Mouse (Mus musculus) stomach, embryonic 14.5 days (tissue): ENCODE data around the gene Arsk. TPM values are rescaled to one million over a fixed set of nuclear protein-coding genes. Genes with fewer than 3 reads are reported as not detected.

Experiments used
- ATAC-seq: fragments of 200-750 bp; cut with Nextera tagmentation; 2 replicates; pipeline ENCODE4 v1.8.0; 2017; ENCODE audit warnings: low read depth, moderate TSS enrichment; ENCODE audit not compliant: insufficient number of reproducible peaks, insufficient read depth, low FRiP score
- H3K27ac ChIP-seq: fragments of 300-500 bp; sonication (generic); 2 replicates; pipeline ENCODE4 v1.5.1; 2014; ENCODE audit warnings: mild to moderate bottlenecking, low read length, moderate library complexity, mixed read lengths
- H3K27me3 ChIP-seq: fragments of 300-500 bp; sonication (generic); 2 replicates; pipeline ENCODE4 v1.6.1; 2014; ENCODE audit warnings: low read length, control low read depth, mixed read lengths; ENCODE audit not compliant: control insufficient read depth, insufficient read depth
- H3K36me3 ChIP-seq: fragments of 300-500 bp; sonication (generic); 2 replicates; pipeline ENCODE4 v1.6.1; 2014; ENCODE audit warnings: mild to moderate bottlenecking, control low read depth, low read length, moderate library complexity, mixed read lengths; ENCODE audit not compliant: control insufficient read depth, insufficient read depth
- H3K4me1 ChIP-seq: fragments of 300-500 bp; sonication (generic); 2 replicates; pipeline ENCODE4 v1.6.1; 2014; ENCODE audit warnings: low read length, control low read depth, mixed read lengths; ENCODE audit not compliant: control insufficient read depth, insufficient read depth
- H3K4me2 ChIP-seq: fragments of 300-500 bp; sonication (generic); replicated peaks from 2 replicates; pipeline ENCODE4 v1.6.1; 2014; ENCODE audit warnings: low read depth, low read length, control low read depth
- H3K4me3 ChIP-seq: fragments of 300-500 bp; sonication (generic); 2 replicates; pipeline ENCODE4 v1.5.1; 2014; ENCODE audit warnings: low read depth, low read length, control low read depth
- H3K9ac ChIP-seq: fragments of 300-500 bp; sonication (generic); replicated peaks from 2 replicates; pipeline ENCODE4 v1.6.1; 2014; ENCODE audit warnings: low read depth, mild to moderate bottlenecking, control low read depth, low read length, moderate library complexity, mixed read lengths
- H3K9me3 ChIP-seq: fragments of 300-500 bp; sonication (generic); 2 replicates; pipeline ENCODE4 v1.6.1; 2016; ENCODE audit warnings: low read depth, low read length, control low read depth; ENCODE audit not compliant: control insufficient read depth
- WGBS: fragments of 180-500 bp; shearing (Covaris S2); extraction: QIAGEN DNeasy Blood & Tissue Kit; methylation state at CpG from one replicate; pipeline ENCODE4 v1.1.7; 2014; 5-methylcytosine and 5-hydroxymethylcytosine counted together
- polyA plus RNA-seq: library from polyadenylated mRNA; unstranded; fragments of >200 nt; fragmentation: Nextera tagmentation; extraction: Ambion mirVana; gene quantifications from 2 replicates; pipeline ENCODE4 v1.2.1, GENCODE M21; 2014

Gene Arsk
- polyA plus RNA-seq: 11.2 and 12.8 TPM in 2 replicates

DNA sequence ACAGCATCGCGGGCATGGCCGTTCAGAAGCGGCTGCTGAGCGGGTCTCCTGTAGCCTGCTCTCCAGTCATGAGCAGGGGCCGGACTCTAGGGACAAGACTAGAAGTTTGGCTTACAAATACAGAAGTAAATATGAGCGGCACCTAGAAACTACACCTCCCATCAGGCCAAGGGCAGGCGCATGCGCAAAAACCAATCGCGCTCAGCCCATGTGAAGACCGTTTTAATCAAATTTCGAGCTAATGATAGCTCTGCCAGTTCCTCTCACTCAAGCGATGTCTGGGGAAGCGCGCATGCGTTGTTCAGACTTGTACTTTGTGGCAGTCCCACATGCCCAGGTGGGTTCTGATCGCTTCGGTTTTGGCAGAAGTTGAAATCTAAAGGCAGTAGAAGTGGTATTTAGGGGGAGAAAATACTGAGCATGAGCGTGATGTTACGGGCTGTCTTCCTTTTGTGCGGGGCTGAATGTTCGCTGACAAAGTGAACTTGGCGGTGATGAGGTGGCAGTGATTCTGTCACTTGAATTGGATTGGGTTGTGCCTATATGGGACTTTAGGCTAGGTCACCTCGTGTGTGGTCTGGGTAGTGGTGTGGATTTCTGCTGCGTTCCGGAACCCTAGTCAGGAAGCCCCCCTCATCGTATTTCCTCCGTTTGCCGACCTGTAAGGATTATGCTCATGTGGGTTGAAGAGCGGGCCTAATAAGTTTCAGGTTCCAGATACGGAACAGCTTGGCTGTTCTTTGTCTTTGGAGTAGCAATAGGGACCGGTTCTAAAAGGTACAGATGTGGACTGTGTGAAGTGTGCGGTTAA, at the start of gene Arsk, which contains the start of gene Ttc37:
Arsk (minus strand) TSS at position 168 of the 811 bp plus-strand sequence.
Ttc37 (plus strand) TSS at position 242 of the 811 bp plus-strand sequence.
- 0 out of 2 replicates have a peak, but pooled peaks cover 3% of the 10 kb centered on the region for H3K4me1 ChIP-seq
- peak within 1 kb of the TSS; percentile 48 for H3K4me3 ChIP-seq
- H3K27me3 ChIP-seq: no peaks in the 10 kb centered on the region
- peak within 1 kb of the TSS; percentile 55; the same call in 1 of the 2 replicates for H3K27ac ChIP-seq
- peak within 1 kb of the TSS; percentile 57 for H3K9ac ChIP-seq
- no peaks in the 10 kb centered on the region for H3K36me3 ChIP-seq
- H3K9me3 ChIP-seq: no peaks in the 10 kb centered on the region
- under 1% methylated on average over 34 of the region's 34 CpGs for WGBS
- peak within 1 kb of the TSS; percentile 49 for H3K4me2 ChIP-seq
- peak; percentile 95 for ATAC-seq

DNA sequence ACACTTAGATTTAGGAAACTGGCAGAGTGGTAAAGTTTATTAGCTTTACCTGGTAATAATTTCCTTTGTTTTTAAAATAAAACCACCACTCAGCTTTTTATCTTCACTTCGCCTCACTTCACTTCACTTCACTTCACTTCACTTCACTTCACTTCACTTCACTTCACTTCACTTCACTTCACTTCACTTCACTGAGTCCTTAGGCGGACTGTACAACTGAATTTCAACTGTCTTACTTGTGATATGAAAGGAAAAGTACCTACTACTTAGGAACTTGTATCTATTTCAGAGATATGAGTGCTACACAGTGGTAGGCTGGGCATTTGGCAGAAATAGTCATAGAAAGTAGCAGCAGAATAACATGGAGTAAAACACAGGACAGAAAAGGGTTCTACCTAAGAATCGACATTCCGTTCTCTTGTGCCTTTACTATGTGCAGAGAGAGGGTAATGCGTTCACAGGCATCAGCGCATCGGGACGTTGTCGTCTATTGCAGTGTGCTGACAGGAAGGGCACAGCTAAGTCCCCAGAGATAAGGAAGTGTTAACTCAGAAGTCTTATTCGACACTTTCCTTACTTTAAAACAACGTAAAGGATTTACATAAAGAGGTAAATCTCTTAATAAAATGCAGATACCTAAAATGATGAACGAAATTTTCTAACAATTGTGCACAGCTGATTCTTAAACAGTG, 42.8 kb upstream of the Arsk start:
- no peak for ATAC-seq
- no peaks in the 10 kb centered on the region for H3K27me3 ChIP-seq
- H3K4me1 ChIP-seq: no peaks in the 10 kb centered on the region
- peaks cover 25% of the 10 kb centered on the region; the same call in 1 of the 2 replicates for H3K36me3 ChIP-seq
- H3K27ac ChIP-seq: no peak overlapping the region
- no peak overlapping the region for H3K4me2 ChIP-seq
- H3K9me3 ChIP-seq: no peaks in the 10 kb centered on the region
- no peak overlapping the region for H3K9ac ChIP-seq
- no peak overlapping the region for H3K4me3 ChIP-seq
- 90% methylated on average over 12 of the region's 12 CpGs for WGBS

DNA sequence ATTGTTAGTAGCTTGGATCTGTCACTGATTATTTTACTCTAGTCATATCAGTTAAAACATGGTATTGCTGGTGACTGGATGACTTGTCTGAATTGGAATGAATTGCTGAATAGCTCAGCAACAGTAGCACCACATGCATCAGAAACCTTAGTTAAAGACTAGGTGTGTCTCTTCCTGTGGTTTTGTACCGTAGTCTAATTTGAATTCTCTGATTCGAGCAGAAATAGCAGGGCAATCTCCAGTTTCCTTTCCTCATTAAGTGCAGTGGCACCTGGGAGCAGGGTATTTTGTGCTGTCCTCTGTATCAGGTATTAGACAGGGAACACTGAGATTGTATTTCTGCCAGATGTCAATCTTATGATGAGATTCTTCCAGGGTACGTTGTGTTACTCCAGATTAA, 40.4 kb upstream of the Arsk start:
- H3K4me3 ChIP-seq: no peak overlapping the region
- H3K36me3 ChIP-seq: peaks cover 32% of the 10 kb centered on the region; the same call in 1 of the 2 replicates
- ATAC-seq: no peak
- H3K4me1 ChIP-seq: no peaks in the 10 kb centered on the region
- no peak overlapping the region for H3K27ac ChIP-seq
- H3K27me3 ChIP-seq: no peaks in the 10 kb centered on the region
- H3K9ac ChIP-seq: no peak overlapping the region
- 88% methylated on average over 3 of the region's 3 CpGs for WGBS
- H3K9me3 ChIP-seq: no peaks in the 10 kb centered on the region
- no peak overlapping the region for H3K4me2 ChIP-seq

DNA sequence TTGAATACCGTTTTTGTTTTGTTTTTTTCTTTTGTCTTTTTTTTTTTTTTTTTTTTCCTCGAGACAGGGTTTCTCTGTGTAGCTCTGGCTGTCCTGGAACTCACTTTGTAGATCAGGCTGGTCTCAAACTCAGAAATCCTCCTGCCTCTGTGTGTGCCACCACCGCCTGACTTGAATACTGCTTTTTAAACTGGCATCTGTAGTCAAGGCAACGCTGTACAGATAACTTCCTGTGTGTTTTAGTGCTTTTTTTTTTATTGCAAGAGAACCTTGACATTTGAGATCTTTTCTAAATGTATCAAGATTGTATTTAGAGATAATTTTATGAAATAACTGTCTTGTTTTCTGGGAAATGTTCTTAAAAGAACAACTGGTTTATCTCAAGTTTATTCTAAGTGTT, 34.0 kb upstream of the Arsk start:
- no peaks in the 10 kb centered on the region for H3K27me3 ChIP-seq
- no peak for ATAC-seq
- H3K36me3 ChIP-seq: peaks cover 53% of the 10 kb centered on the region
- 86% methylated on average over 4 of the region's 4 CpGs for WGBS
- H3K4me2 ChIP-seq: no peak overlapping the region
- no peak overlapping the region for H3K27ac ChIP-seq
- no peak overlapping the region for H3K9ac ChIP-seq
- no peaks in the 10 kb centered on the region for H3K9me3 ChIP-seq
- H3K4me1 ChIP-seq: no peaks in the 10 kb centered on the region
- H3K4me3 ChIP-seq: no peak overlapping the region

DNA sequence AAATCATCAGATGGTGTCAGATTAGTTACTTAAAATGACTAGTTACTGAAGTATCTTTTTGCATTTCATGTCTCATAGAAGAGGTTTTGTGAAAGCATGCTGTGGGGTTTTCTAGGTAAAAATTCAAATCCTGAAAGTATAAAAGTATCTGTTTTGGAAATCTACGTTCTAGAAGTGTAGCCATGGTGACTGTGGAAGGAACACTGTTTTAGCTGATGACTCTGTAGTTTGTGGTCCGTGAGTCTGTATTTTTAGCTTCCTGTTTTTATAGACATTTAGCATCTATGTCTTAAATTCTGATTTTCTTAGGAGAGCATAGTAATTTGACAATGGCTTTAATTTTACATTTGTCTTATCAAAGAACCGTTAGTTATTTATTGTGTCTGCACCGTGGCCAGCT, 30.3 kb upstream of the Arsk start:
- H3K36me3 ChIP-seq: peaks cover 45% of the 10 kb centered on the region
- H3K9me3 ChIP-seq: no peaks in the 10 kb centered on the region
- no peak for ATAC-seq
- no peak overlapping the region for H3K27ac ChIP-seq
- no peak overlapping the region for H3K4me2 ChIP-seq
- H3K4me1 ChIP-seq: no peaks in the 10 kb centered on the region
- no peak overlapping the region for H3K4me3 ChIP-seq
- no peak overlapping the region for H3K9ac ChIP-seq
- 90% methylated on average over 4 of the region's 4 CpGs for WGBS
- no peaks in the 10 kb centered on the region for H3K27me3 ChIP-seq

DNA sequence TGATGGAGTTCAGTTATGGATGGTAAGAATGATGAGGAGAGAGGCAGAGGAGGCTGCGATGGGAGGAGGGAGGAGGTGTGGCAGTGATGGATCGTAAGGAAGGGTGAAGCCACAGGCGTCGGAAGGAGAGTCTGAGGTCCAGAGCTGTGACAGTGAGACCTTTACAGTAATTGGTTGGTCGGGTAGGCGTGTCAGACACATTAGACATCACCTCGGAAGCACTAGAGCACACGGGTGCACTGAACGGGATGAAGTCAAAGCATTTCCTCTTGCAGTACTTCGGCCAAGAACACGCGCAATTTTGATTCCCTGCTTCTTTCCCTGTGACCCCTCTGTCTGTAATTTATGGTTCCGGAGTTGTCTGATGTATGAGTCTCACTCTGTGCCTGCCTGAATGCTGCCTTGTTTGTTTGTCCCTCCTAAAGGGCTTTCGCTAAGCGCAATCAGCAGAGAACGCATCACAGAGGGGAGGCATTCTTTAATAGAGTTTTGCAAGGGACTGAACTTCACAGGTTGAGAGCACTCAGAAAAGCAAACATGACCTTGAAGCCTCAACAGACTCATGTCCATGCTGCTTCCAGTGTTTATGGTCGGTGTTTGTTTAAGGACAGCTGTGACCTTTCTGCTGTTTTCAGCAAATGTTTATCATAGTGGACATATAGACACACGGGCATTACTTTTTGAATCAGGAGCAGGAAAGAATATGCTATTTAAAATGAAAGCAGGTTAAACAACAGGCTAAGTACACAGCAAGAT, 10.8 kb upstream of the Arsk start:
- WGBS: 80% methylated on average over 18 of the region's 18 CpGs
- Histone ChIP-seq H3K9ac (no peak overlapping the region), H3K4me3 (no peak overlapping the region), H3K4me2 (no peak overlapping the region), H3K27me3 (no peaks in the 10 kb centered on the region), H3K4me1 (no peaks in the 10 kb centered on the region), H3K9me3 (no peaks in the 10 kb centered on the region), H3K27ac (no peak overlapping the region), H3K36me3 (peaks cover 37% of the 10 kb centered on the region)
- ATAC-seq: no peak

DNA sequence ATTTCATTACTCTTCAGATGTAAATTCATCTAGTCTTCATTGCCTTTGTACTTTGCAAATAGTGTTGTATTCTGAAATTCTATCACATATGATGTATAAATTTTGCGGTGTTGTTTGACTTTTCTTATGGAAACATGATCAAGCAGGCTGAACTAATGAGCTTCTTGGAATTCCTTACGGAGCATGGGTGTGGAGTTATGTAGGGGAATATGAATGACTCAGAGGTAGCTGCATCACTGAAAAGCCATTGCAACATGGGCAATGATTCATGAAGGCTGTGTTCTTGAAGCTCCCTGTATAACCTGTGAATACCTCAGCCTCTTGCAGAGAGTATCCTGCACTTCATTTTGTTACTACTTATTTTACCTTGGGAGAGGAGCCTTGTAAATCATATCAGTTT, 3.5 kb upstream of the Arsk start:
- Histone ChIP-seq H3K9me3 (no peaks in the 10 kb centered on the region), H3K4me1 (0 out of 2 replicates have a peak, but pooled peaks cover 3% of the 10 kb centered on the region), H3K4me2 (no peak overlapping the region), H3K27ac (no peak overlapping the region), H3K27me3 (no peaks in the 10 kb centered on the region), H3K4me3 (no peak overlapping the region), H3K9ac (no peak overlapping the region), H3K36me3 (peaks cover 6% of the 10 kb centered on the region; the same call in 1 of the 2 replicates)
- 93% methylated on average over 2 of the region's 2 CpGs for WGBS
- ATAC-seq: no peak

DNA sequence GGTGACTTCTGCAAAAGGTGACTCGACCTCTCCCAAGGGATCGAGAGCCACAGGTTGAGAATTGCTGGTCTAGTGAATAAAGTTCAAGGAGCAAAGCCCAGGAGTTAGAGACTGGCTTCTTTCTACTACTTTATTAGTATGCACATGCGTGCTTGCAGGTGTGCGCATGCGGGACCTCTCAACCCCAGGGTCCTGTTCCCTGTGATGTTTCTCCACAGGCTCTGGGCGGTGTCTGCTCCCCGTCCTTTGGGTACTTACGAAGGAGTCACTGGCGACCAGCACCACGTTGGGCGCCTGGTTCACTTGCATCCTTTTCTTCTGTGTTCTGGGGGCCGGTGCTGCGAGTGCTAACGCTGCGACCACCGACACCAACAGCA, 356 bp downstream of the Arsk start:
- Histone ChIP-seq H3K27me3 (no peaks in the 10 kb centered on the region), H3K4me3 (peak overlapping the region; percentile 48), H3K27ac (peak overlapping the region; percentile 55; the same call in 1 of the 2 replicates), H3K9ac (peak overlapping the region; percentile 57), H3K4me2 (peak overlapping the region; percentile 49), H3K4me1 (0 out of 2 replicates have a peak, but pooled peaks cover 3% of the 10 kb centered on the region), H3K9me3 (no peaks in the 10 kb centered on the region), H3K36me3 (no peaks in the 10 kb centered on the region)
- WGBS: 4% methylated on average over 16 of the region's 16 CpGs
- ATAC-seq: peak; percentile 79
